Mouse (Mus musculus): ENCODE results near the gene Hist1h4i. TPM values are rescaled to one million over a fixed set of nuclear protein-coding genes. Genes with fewer than 3 reads are reported as not detected.

The Hist1h4i gene
- total RNA-seq, 2 experiments from 2014 or later = 58.2 to 75.2 TPM

DNA sequence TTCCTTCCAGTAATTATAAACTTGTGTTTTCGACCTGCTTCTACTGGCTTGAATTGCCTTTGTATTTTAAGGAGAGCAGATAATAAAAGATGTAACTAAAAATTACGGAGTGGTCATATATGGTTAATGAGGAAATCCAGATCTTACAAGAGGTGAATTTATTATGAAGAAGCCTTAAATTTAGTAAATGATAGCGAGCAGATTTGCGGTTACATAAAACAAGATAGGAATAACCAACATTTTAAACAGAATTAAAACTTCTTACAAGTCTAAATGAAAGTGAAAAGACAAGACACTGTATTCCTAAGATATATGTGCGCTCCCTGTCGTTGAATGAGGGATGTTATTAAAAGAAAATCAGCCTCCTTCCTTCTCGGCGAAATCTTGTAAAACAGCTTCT, 46.3 kb downstream of the Hist1h4i start:
- no peak for TF ChIP-seq CTCF (IDR thresholded peaks at IDR 0.05)
- intact Hi-C loops (cut with DNase I) = loop anchor here (2.0 kb wide), 2 partner anchors 20 kb away; no protein-coding TSS in a partner anchor
- H3K4me3 ChIP-seq = peak overlapping the region; percentile 24; the same call in 1 of the 2 replicates
- no peak overlapping the region for H3K27ac ChIP-seq
- no peak for DNase-seq (ENCODE audit: extremely low spot score in 1 of 2, low spot score in 2 of 2)

DNA sequence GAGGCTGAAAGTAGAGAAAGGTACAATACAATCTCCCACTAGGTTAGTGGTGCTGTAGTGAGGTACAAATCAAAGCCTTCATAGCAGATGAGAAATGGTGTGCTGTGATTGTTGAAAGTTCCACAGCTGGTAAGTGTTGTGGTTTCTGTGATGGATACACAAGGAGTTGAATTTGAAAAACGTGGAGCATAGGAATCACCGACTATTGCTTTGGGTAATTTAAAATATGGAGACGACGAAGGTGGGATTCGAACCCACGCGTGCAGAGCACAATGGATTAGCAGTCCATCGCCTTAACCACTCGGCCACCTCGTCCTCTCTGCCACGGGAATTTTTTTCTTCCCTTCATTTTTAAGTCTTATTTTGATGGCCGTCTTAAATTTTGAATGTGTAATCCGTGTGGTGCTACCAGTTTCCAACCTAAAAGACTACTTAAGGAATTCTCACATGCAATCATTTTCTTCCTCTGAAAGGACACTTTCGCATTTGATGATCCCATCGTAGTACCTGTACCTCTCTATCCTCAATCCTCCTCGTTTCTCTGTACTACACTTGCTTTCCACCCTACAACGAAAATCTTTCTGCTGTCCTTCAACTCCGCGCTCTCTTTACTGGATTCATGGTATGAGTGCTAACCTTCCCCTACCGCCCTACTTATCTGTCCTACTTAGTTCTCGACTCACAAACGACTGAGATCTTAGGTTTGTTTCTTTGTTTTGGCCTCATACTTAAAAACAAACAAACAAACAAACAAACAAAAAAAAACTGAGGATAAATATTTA, 47.0 kb downstream of the Hist1h4i start:
- intact Hi-C loops (cut with DNase I) = loop anchor here (2.0 kb wide), 2 partner anchors 19 to 21 kb away; no protein-coding TSS in a partner anchor
- Histone ChIP-seq H3K27ac (no peak overlapping the region), H3K4me3 (no peak overlapping the region)
- peak in 1 of 2 experiments; percentile 28 for DNase-seq (ENCODE audit: extremely low spot score in 1 of 2, low spot score in 2 of 2)
- no peak for TF ChIP-seq CTCF (IDR thresholded peaks at IDR 0.05)

DNA sequence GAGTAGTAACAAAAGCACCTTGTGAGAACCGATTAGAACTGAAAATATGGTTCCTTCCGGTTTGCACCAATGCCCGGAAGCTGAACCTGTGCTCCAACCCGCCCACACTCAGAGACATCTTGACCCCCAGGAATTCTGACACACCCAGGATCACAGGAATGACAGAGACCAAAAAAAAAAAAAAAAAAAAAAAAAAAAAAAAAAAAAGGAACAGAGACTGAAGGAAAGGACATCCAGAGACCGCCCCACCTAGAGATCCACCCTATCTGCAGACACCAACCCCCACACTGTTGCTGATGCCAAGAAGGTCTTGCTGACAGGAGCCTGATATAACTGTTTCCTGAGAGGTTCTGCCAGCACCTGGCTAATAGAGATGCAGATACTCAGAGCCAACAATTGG, 48.6 kb downstream of the Hist1h4i start:
- Histone ChIP-seq H3K27ac (no peak overlapping the region), H3K4me3 (no peak overlapping the region)
- no peak for TF ChIP-seq CTCF (IDR thresholded peaks at IDR 0.05)
- DNase-seq (ENCODE audit: extremely low spot score in 1 of 2, low spot score in 2 of 2) = no peak
- intact Hi-C loops (cut with DNase I) = no loop called here

Small RNA genes within 50 kb of the gene (microRNA-seq; reads per million reads assigned to microRNA genes)
- gene Gm26300 = 0 reads per million in 2 experiments
- 0 reads per million in 2 experiments for gene Gm44390
- 0 reads per million in 2 experiments for gene Gm44486

Other genes with a start within 250 kb of the Hist1h4i start
- gene Hist1h2bq, start 231.2 kb downstream of the Hist1h4i start, total RNA-seq (2021) = 10 to 100 TPM; 27.3 to 38.5 TPM
- gene Hist1h2ao, start 230.9 kb downstream of the Hist1h4i start, total RNA-seq (2021) = 10 to 100 TPM; 11.2 to 25.1 TPM
- 100 to 1,000 TPM; 200 to 276 TPM for gene Hist1h4m, start 229.6 kb downstream of the Hist1h4i start, total RNA-seq (2021)
- 10 to 100 TPM; 18.7 to 21.6 TPM for gene Hist1h4n, start 209.2 kb downstream of the Hist1h4i start, total RNA-seq (2021)
- 10 to 100 TPM; 11.2 to 16.1 TPM for gene Hist1h2ap, start 207.9 kb downstream of the Hist1h4i start, total RNA-seq (2021)
- gene Hist1h2br, start 207.6 kb downstream of the Hist1h4i start, total RNA-seq (2021) = 10 to 100 TPM; 27.0 to 39.1 TPM
- gene Zfp184, start 96.3 kb downstream of the Hist1h4i start, total RNA-seq (2021) = 1 to 10 TPM; 3.8 to 3.9 TPM
- gene Pom121l2, start 60.2 kb downstream of the Hist1h4i start, total RNA-seq (2021) = not detected
- gene Prss16, start 31.6 kb downstream of the Hist1h4i start, total RNA-seq (2021) = 1 to 10 TPM in 1 of 2 experiments, under 1 TPM in 1; 0.57 to 1.1 TPM
- gene Hist1h2ah, start 5.8 kb downstream of the Hist1h4i start, total RNA-seq (2021) = 10 to 100 TPM; 18.8 to 25.6 TPM
- 10 to 100 TPM; 12.2 to 13.5 TPM for gene Hist1h2bk, start 5.5 kb downstream of the Hist1h4i start, total RNA-seq (2021)
- 1 to 10 TPM; 8.1 to 9.2 TPM for gene Hist1h2ag, start 1.6 kb upstream of the Hist1h4i start, total RNA-seq (2021)
- gene Hist1h2bj, start 1.9 kb upstream of the Hist1h4i start, total RNA-seq (2021) = 10 to 100 TPM in 1 of 2 experiments, 1 to 10 TPM in 1; 9.4 to 12.9 TPM
- gene Vmn1r188, start 43.1 kb upstream of the Hist1h4i start, total RNA-seq (2021) = not detected
- gene Vmn1r189, start 64.5 kb upstream of the Hist1h4i start, total RNA-seq (2021) = not detected
- gene Vmn1r191, start 142.6 kb upstream of the Hist1h4i start, total RNA-seq (2021) = not detected
- gene Vmn1r192, start 149.8 kb upstream of the Hist1h4i start, total RNA-seq (2021) = not detected
- not detected for gene Vmn1r193, start 181.8 kb upstream of the Hist1h4i start, total RNA-seq (2021)
- gene Vmn1r194, start 202.9 kb upstream of the Hist1h4i start, total RNA-seq (2021) = not detected
- gene Vmn1r195, start 229.2 kb upstream of the Hist1h4i start, total RNA-seq (2021) = not detected
- gene Vmn1r196, start 248.6 kb upstream of the Hist1h4i start, total RNA-seq (2021) = not detected

Data from left cerebral cortex, adult 2 months (tissue).